Mouse (Mus musculus): ENCODE data around the gene Gm4969.

DNA sequence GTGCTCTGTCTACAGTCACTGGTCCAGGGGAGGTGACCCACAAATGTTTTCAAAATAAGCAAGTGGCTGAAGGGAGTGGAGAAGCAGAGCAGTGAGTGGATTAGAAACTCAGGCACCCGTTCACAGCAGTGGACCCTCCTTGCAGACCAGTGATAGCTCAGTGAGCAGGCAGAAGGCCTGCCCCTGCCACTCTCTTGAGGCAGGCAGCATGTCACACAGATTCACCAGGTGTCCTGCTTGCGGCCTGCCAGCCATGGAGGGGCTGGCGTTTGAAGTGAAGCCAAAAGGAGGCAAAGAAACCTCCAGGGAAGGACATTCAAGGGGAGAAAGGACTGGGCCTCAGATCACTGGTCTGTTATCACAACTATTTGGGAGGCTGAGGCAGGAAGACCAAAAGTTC lies 39.4 kb downstream of the Gm4969 start:
- TF ChIP-seq CTCF (IDR thresholded peaks at IDR 0.05; ENCODE audit: low read depth, low read length) (no peak), POLR2A (IDR thresholded peaks at IDR 0.05; ENCODE audit: extremely low read depth, insufficient read depth, low read length) (no peak)
